Mouse (Mus musculus) heart, adult 11 months (tissue): Measurements from ENCODE around the gene P2rx2.

Source experiments
- DNase-seq: peaks from one replicate; pipeline ENCODE4 v3.0.0; 2022

P2rx2 gene

GRCm38 (mm10) chr5:110313127-110313526 is 29.9 kb downstream of the P2rx2 start:
- no peak for DNase-seq

- DNase-seq, result no peak
Measured at GRCm38 (mm10) chr5:110308861-110309260, 34.2 kb downstream of the P2rx2 start.

- DNase-seq, result no peak
Measured at GRCm38 (mm10) chr5:110300591-110300990, 42.4 kb downstream of the P2rx2 start.

- DNase-seq, result no peak
Measured at GRCm38 (mm10) chr5:110296637-110297036, 46.4 kb downstream of the P2rx2 start.

- no peak for DNase-seq
Measured at GRCm38 (mm10) chr5:110291649-110292048, 51.4 kb downstream of the P2rx2 start.
